Mouse (Mus musculus): Measurements from ENCODE around the gene Apobec3. TPM values are rescaled to one million over a fixed set of nuclear protein-coding genes. Genes with fewer than 3 reads are reported as not detected.

Apobec3 gene
- polyA plus RNA-seq, 2 experiments from 2014 or later: 560 to 705 TPM

- no peak for ATAC-seq
Measured at GRCm38 (mm10) chr15:79951730-79952503, 60.5 kb downstream of the Apobec3 start.

GRCm38 (mm10) chr15:79952504-79953231 lies 61.2 kb downstream of the Apobec3 start:
- ATAC-seq: no peak

GRCm38 (mm10) chr15:79953470-79953869 lies 62.0 kb downstream of the Apobec3 start:
- ATAC-seq: no peak

GRCm38 (mm10) chr15:79956559-79956958 lies 65.1 kb downstream of the Apobec3 start:
- ATAC-seq: peak; percentile 97

GRCm38 (mm10) chr15:79958418-79958817 lies 67.0 kb downstream of the Apobec3 start:
- no peak for ATAC-seq

- ATAC-seq: no peak
Measured at GRCm38 (mm10) chr15:79961366-79961921, 70.0 kb downstream of the Apobec3 start.

- no peak for ATAC-seq
Measured at GRCm38 (mm10) chr15:79962661-79963060, 71.2 kb downstream of the Apobec3 start.

- ATAC-seq: no peak
Measured at GRCm38 (mm10) chr15:79964376-79964775, 72.9 kb downstream of the Apobec3 start.

Other genes with a start within 250 kb of the Apobec3 start
- under 1 TPM; 0.15 to 0.50 TPM for gene Fam227a, start 232.7 kb upstream of the Apobec3 start, polyA plus RNA-seq (2017; shearing (Covaris generic))
- gene Cby1, start 232.5 kb upstream of the Apobec3 start, polyA plus RNA-seq (2017; shearing (Covaris generic)): 10 to 100 TPM; 16.1 to 16.3 TPM
- gene Tomm22, start 220.8 kb upstream of the Apobec3 start, polyA plus RNA-seq (2017; shearing (Covaris generic)): 100 to 1,000 TPM; 183 to 185 TPM
- gene Josd1, start 203.7 kb upstream of the Apobec3 start, polyA plus RNA-seq (2017; shearing (Covaris generic)): 1 to 10 TPM; 4.2 to 6.8 TPM
- 10 to 100 TPM; 21.0 to 21.6 TPM for gene Gtpbp1, start 200.8 kb upstream of the Apobec3 start, polyA plus RNA-seq (2017; shearing (Covaris generic))
- 10 to 100 TPM; 12.8 to 20.2 TPM for gene Sun2, start 149.1 kb upstream of the Apobec3 start, polyA plus RNA-seq (2017; shearing (Covaris generic))
- gene Dnal4, start 113.8 kb upstream of the Apobec3 start, polyA plus RNA-seq (2017; shearing (Covaris generic)): 10 to 100 TPM in 1 of 2 experiments, 1 to 10 TPM in 1; 6.9 to 10.4 TPM
- gene Nptxr, start 86.9 kb upstream of the Apobec3 start, polyA plus RNA-seq (2017; shearing (Covaris generic)): under 1 TPM in 1 of 2 experiments, not detected in 1; 0.42 TPM
- not detected for gene Npcd, start 57.4 kb upstream of the Apobec3 start, polyA plus RNA-seq (2017; shearing (Covaris generic))
- gene Cbx6, start 57.0 kb upstream of the Apobec3 start, polyA plus RNA-seq (2017; shearing (Covaris generic)): 10 to 100 TPM in 1 of 2 experiments, 1 to 10 TPM in 1; 9.2 to 14.5 TPM
- gene Cbx7, start 79.5 kb downstream of the Apobec3 start, polyA plus RNA-seq (2017; shearing (Covaris generic)): 10 to 100 TPM; 48.1 to 54.3 TPM
- 1 to 10 TPM; 1.4 to 2.8 TPM for gene Pdgfb, start 123.3 kb downstream of the Apobec3 start, polyA plus RNA-seq (2017; shearing (Covaris generic))
- under 1 TPM; 0.86 to 0.94 TPM for gene Syngr1, start 199.7 kb downstream of the Apobec3 start, polyA plus RNA-seq (2017; shearing (Covaris generic))
- 1,000 to 10,000 TPM; 3,782 to 4,433 TPM for gene Rpl3, start 200.2 kb downstream of the Apobec3 start, polyA plus RNA-seq (2017; shearing (Covaris generic))
- gene Tab1, start 241.5 kb downstream of the Apobec3 start, polyA plus RNA-seq (2017; shearing (Covaris generic)): 10 to 100 TPM; 12.0 to 39.6 TPM